Mouse (Mus musculus) kidney, postnatal 14 days (tissue): Measurements from ENCODE around the gene Gm21972.

Experiments used
- DNase-seq: peaks from one replicate; pipeline ENCODE4 v3.0.0; 2022; ENCODE audit warnings: mixed read lengths

Gene Gm21972

DNA sequence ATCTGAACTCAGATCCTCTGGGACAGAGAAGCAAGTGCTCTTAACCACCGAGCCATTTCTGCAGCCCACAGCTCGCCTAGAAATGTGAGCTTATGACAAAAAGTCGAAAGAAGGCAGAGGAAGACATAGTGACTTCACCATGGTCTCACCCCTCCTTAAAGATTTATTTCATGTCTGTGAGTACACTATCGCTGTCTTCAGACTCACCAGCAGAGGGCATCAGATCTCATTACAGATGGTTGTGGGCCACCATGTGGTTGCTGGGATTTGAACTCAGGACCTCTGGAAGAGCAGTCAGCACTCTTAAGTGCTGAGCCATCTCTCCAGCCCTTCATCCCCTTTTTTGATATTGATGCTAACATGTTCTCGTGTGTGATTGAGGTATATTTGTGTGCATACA is 41.2 kb downstream of the Gm21972 start:
- no peak for DNase-seq

DNA sequence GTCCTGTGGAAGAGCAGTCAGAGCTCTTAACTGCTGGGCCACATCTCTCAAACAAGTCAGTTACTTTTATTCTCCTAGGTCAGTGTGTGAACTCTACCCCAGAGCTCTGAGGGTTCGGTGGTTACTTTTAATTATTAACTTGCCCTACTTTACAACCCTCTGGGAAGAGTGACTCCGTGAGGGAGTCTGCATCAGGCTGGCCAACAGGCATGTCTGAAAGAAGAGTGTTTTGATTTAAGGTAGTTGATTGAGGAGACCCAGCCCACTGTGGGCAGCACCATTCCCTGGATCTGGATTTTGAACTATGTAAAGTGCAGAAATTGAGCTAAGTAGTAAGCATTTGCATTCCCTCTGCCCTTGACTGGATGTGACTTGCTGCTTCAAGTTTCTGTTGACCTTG is 42.6 kb downstream of the Gm21972 start:
- DNase-seq: peak; percentile 62

DNA sequence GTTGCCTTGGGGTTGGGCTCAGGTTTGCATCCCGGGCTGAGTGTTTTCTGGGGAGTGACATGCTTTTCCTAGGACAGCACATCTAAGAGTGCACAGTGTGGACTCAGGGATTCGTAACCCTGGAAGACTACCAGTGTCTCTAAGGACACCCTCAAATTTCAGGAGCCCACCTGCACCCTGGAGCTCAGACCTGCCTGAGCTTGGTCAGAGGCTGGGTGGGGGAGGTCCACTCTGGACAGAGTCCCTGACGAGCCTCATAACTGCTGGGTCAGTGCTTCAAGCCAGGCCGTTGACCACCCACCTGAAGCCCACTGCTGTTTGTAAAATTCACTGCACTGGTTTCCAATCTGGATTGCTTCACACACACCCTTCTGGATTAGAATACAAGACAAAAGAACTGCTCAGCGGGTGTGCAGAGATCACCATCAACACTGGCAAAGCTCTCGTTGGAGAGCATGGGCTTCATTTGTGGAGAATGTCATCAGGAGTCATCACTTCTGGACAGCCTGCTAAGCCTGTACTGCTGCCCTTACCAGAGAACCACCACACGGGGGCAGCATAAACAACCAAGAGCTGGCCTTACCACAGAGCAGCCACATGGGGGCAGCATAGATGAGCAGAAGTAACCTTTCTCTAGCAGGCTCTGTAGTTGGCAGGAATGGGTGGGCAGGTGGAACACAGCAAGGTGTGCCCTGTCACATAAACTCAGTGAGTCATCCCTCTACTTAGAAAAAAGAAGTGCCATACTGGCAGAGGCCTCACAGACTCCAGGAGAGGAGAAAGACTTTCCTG is 45.2 kb downstream of the Gm21972 start:
- DNase-seq: peak; percentile 80

DNA sequence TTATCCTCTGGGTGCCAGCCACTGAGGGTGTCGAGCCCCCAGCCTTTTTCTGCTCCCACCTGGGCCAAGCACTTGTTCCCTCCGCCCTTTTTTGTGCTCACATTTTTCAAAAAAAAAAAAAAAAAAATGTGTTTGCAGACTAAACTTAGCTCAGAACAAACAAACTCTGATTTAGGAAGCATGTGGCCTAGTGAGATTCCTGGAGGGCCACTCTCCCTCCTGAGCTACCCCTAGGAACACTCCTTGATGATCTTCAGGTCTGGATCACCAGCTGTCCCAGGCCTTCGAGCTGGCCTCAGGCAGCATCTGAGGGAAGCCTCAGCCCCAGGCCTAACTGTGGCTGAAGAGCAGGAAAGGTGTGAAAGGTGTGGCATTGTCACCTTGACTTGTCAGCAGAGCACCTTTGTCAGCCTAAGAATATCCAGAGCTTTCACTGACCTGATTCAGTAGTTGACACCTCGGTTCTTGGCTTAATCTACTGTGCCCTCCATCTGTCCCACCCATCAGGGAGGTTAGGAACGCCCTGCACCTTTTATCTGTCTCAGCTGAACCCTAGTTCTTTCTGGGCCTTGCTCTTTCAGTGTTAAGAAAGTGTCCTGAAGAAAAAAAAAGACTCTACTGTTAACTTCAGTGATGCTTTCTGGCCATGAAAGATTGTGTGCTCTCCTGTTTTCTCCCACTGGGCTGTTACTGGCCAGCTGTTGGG is 48.7 kb downstream of the Gm21972 start:
- no peak for DNase-seq

DNA sequence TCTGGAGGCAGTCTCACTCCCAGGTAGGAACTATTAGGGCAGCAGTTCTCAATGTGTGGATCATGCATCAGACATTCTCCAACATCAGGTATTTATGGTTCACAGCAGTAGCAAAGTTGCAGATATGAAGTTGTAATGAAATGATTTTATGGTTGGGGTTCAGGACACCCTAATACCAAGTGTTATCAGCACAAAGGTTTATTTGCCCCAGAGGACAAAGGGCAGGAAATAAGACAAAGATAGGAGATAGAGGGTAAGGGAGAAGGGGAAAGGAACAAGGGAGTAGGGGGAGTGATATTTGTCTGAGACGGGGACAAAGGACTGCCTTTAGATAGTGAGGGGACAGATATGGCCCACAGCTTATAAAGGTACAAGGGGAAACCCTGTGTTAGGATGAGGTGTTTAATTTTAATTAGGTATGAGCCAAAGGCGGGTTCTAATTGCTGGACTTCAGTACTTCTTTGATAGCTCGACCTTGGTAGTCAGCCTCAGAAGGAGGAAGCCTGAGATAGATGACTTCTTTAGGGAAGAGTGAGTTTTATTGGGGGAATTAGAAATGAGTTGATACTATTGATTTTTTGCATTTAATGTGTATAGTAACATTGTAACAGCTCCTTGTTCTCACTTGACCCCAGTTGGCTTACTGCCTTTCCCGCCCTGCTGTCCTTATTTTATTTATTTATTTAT is 50.3 kb downstream of the Gm21972 start:
- DNase-seq: no peak

DNA sequence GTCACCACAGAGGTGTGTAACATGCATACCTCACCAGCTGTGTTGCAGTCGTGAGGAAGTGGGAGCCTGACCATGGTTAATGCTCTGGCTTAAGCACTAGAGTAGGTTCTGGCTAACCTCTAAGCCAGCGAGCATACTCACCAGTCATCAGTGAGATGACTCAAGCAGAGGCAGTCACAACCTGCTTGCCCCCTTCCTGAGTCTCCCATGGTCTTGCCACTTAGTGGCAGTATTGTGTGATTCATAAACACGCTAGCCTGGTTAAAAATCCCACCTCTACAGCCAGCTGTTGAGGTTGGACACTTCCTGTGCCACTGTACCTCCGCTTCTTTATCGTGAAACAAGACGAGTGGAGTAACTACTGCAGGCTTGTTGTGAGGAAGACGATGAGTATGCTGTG is 53.3 kb downstream of the Gm21972 start:
- no peak for DNase-seq

DNA sequence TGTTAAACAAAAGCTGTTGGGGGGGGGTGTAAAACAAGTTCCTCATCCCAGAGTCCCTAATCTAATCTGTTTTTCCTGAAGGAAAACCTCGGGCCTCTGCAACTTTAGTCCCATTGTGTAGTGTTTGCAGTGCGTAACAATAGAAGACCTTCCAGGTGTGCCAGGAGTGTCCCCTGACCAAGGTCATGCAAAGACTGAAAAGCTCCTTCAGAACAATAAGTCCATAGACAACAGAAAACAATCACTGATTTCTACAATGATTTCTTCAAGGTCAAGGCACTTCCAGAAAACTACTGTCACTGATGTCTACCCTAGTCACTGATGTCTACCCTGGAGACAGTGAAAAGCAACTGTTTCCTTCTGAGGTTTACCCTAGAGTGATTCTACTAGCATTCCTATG is 54.4 kb downstream of the Gm21972 start:
- DNase-seq: no peak

DNA sequence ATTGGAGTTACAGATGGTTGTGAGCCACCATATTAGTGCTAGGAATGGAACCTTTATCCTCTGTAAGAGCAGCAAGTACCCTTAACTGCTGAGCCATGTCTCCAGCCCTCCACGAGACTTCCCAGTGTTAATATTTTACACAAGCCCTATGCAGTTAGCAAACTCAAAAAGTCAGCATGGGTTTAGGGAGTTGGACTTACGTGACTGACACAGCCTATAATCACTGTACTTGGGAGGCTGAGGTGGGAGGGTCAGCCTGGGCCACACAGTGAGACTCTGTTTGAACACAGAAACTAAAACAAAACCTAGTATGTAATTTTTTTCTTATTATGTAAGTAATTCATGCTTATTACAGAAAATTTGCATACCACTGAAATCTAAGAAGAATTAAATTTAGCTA is 54.8 kb downstream of the Gm21972 start:
- DNase-seq: no peak

DNA sequence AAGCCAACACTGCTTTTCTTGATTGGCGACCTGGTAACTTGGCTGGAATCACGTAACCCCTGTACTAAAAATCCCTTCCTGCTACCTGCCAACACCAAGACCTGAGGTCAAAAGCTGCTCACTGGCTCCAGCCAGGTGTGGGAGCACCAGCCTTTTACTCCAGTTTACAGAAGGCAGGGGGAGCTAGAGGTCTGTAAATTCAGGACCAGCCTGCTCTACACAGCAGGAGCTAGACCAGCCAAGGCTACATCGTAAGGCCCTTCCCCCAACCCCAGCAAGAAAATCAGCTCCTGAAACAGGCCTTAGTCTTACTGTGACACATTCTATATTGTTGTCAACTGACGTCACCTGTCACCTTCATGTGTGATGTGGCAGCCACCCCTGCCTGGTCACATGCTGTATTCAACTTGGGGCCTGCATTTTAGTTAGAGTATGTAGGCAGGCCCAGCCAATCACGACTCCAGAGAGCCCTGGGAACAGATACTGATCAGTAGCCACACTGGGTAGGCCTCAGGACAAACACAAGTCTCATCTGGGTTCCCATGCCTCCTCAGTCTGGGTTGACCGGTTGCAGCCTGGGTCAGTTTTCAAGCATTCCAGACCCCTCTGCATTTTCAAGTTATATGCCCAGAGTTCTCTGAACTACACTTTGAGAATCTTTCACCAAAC is 55.7 kb downstream of the Gm21972 start:
- no peak for DNase-seq

DNA sequence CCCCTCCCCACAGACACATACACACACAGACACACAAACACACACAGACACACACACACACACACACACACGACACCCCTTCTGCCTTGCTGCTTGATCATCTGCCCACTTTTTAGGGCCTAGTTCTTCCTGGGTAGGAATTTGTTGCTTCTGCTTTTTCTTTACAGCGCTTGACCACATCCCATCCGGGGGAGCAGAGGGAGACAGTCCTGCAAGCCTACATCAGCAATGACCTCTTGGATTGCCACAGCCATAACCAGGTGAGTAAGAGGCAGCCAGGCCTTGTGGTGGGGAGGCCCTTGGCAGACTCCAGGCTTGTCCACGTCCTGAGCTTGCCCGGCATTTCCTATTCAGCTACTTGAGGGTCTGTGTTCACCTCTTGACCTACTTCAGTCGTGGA is 57.4 kb downstream of the Gm21972 start:
- DNase-seq: no peak

DNA sequence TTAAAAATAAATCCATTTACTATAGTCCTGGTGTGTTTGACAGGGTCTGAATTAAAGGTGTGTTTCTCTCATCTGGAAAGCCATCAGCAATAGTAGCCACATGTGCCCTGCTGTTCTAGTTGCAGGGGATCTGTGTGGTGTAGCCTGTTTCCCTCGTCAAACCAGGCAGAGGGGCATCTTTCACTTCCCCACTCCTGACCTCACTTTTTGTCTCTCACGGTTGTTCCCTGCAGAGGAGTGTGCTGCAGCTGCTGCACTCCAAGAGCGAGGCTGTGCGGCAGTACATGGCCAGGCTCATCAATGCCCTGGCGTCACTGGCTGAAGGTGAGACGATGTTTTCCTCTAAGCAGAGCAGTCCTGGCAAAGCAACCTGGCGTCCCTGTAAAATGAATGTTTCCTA is 60.6 kb downstream of the Gm21972 start:
- DNase-seq: no peak

DNA sequence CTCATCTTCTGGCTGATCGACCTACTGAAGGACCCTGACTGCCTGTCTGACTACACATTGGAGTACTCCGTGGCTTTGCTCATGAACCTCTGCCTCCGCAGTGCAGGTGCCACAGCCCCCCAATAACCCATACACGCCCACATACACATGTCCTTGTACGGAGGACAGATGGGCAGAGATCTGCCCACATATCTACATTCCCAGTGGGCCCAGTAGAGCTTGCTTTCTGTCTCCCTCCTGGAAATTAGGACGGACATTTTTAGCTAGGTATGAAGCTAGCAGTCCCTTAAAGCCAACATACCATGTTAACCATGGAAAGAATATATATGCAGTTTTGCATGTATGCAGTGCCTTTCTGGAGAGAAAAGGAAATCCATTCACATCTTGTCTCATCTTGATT is 64.8 kb downstream of the Gm21972 start:
- no peak for DNase-seq

DNA sequence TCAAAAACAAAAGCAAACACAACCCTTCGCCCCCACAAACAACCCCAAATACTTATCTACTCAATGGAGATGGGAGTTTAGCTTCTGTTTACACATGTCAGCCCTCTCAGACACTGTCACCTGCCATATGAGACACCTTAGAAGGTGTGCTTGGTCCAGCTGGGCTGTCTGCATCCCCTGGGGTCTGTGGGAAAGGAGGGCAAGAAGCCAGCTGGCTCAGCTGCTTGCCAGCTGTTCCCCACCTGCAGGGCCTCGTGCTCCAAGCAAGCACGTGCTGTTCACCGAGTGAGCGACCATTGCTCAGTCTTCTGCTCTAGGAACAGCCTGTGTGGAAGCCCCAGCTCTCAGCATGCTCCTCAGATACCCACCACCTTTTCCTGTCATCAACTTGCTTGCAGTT is 65.6 kb downstream of the Gm21972 start:
- DNase-seq: no peak

DNA sequence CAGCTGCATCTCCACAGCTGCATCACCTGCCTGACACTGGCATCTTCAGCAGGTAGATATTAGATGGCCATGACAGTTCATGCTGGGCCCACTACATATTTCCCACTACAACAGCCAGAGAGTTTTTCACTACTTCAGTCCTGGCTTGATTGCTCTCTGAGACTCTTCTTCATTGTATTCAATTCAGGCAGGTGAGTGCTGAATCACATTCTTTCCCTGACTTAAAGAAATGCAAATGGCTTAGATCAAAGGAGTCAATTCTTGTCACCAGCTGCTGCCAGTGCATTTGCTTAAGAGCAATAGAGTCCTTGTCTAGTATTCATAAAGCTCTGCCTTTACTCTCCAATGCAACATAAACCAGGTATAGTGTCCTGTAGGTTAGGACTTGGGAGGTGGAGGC is 67.9 kb downstream of the Gm21972 start:
- no peak for DNase-seq

DNA sequence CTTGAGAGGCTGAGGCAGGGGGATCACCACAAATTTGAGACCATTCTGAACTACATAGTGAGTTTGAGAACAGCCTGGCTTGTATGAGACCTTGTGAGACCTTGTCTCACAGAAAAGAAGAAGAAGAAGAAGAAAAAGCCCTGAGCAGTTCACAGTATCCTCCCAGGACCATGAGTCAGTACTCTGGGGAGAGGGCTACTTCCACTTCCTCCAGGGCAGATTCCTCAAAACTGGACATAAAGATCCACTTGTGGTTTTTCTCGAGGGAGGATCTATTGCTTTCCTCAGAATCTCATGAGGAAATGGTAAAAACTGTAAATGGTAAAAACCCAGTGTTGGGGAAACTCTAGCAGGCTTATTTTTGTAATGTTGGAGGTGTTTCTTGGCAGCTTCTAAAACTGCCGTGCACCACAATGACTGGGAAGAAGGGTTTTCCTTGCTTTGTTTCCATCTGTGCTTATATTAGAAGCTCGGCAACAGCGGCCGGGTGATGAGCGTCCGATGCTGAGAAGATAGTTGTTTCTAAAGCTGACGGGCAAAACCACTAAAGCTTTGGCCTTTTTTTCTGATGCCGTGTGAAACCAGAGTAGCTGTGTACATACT is 69.3 kb downstream of the Gm21972 start:
- DNase-seq: no peak

DNA sequence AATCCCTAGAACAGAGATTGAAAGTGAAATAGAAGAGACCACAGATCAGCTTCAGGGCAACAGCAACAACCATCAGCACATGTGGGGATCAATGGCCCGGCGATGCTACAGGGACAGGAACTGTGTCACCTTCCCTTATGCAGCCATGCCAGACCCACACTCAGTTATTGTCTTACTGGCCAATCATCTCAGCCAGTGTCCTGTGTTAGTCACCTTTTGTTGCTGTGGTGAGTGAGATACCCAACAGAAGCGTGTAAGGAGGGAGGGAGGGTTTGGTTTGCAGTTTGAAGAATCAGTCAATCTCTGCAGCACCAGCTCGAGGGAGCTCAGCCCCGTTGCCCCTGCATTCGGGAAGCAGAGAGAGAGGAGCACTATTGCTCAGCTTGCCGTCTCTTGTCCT is 77.2 kb downstream of the Gm21972 start:
- no peak for DNase-seq

DNA sequence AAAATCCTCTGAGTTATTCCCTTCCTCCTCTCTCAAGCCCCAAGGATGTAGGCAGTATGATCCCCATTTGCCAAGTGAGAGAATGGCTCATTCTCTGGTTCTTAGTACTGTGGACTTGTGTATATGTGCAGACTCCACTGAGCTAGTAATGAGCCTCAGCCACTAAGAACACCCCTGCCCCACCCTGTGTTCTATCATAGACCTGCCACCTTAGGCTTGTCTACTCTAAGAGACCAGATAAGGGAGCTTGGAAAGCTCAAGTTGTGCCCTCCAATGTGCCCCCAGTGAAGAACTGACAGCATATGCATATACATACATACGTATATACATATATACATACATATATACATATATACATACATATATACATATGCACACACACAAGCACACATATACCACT is 78.1 kb downstream of the Gm21972 start:
- DNase-seq: no peak
